Mouse (Mus musculus) C2C12 (cell line): Measurements from ENCODE around the gene Tet1.

Experiments used
- CTCF ChIP-seq: IDR thresholded peaks from one replicate; pipeline ENCODE4 v1.5.1; 2011; ENCODE audit not compliant: control insufficient read depth, insufficient read depth, insufficient read length
- FOSL1 ChIP-seq: IDR thresholded peaks from one replicate; pipeline ENCODE4 v1.8.0; 2011; ENCODE audit warnings: mild to moderate bottlenecking, low read length; ENCODE audit not compliant: poor library complexity, insufficient read depth, severe bottlenecking
- MAX ChIP-seq: IDR thresholded peaks from one replicate; pipeline ENCODE4 v1.6.1; 2011; ENCODE audit warnings: mild to moderate bottlenecking, control low read depth
- MYOD1 ChIP-seq: IDR thresholded peaks from one replicate; pipeline ENCODE4 v1.6.1; 2011; ENCODE audit warnings: low read depth; ENCODE audit not compliant: control insufficient read depth, insufficient read length
- MYOG ChIP-seq: IDR thresholded peaks from one replicate; pipeline ENCODE4 v1.6.1; 2011; ENCODE audit not compliant: control insufficient read depth, insufficient read length; ENCODE audit errors: extremely low read depth
- USF1 ChIP-seq: IDR thresholded peaks from one replicate; pipeline ENCODE4 v1.6.1; 2011; ENCODE audit warnings: low read depth, mild to moderate bottlenecking, control low read depth, moderate library complexity

DNA sequence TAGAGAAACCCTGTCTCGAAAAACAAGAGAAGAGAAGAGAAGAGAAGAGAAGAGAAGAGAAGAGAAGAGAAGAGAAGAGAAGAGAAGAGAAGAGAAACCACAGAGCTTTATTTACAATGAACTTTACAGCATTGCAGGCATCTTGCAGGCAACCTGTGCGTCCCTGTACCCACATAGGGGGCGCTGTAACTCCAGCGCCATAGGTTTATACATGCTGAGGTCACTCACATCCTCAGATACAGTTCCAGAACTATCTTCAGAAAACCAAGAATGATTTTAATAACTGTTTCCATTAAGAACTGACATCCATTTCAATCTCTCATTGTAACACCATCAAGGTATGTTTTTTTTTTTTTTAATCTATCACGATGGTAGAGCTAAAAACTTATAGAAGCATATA, 27.6 kb downstream of the Tet1 start:
- TF ChIP-seq CTCF (peak; percentile 1), MYOD1 (no peak), USF1 (no peak), FOSL1 (no peak), MAX (no peak), MYOG (no peak)
